Mouse (Mus musculus): ENCODE measurements around the gene Ptges.

- TF ChIP-seq CTCF (conservative IDR thresholded peaks at IDR 0.05; ENCODE audit: low read length) = no peak
- no peak for TF ChIP-seq NANOG (IDR thresholded peaks at IDR 0.05; ENCODE audit: borderline replicate concordance, low read length)
- no peak for TF ChIP-seq POU5F1 (IDR thresholded peaks at IDR 0.05; ENCODE audit: borderline replicate concordance, low read length)
These were observed 27.8 kb upstream of the Ptges start for GRCm38 (mm10) chr2:30957511-30957910.
